Mouse (Mus musculus) lung, postnatal 0 days (tissue): ENCODE data around the gene Gm17655.

Experiments used
- CTCF ChIP-seq: IDR thresholded peaks from 2 replicates; pipeline ENCODE4 v1.5.1; 2016; ENCODE audit warnings: antibody characterized with exemption, mild to moderate bottlenecking
- EP300 ChIP-seq: IDR thresholded peaks from 2 replicates; pipeline ENCODE4 v1.6.1; 2016; ENCODE audit warnings: antibody characterized with exemption, mild to moderate bottlenecking, control low read depth

DNA sequence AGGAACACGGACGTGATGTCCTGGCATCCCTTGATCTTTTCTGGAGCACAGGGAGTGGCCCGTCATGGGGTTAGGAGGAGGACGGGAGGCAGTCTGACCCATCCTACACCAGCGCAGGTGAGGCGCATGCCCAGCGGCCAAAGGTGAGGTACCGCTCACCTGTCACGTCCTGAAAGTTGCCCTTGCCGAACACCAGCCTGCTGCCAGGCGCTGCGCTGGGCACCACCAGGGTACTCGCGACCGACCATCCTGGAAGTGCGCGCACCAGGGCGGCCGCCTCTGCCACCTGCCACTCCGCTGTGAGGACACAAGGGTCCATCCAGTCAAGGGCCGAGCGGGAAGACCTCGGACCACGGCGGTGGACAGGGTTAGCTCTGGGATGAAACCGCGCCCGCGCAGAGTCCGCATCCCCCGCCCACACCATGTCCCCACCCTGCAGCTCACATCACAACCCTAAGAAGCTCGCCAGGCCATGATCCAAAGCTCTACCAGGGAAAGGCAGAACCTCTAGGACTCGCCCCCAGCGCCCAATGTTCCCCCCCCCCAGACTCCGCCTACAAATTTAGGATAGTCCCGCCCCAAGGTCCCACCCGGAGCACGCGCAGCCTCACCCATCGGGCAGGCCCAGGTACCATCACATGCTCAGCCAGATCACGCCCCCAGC lies 34.7 kb upstream of the Gm17655 start:
- TF ChIP-seq EP300 (no peak), CTCF (no peak)
